Mouse (Mus musculus) MEL (cell line): ENCODE measurements at regions not wholly inside any gene's neighbourhood (a gene's known extent, or its start where the extent isn't known, plus 50 kb on each side); places are given as distances from the start of the nearest gene placed in this dataset.

Experiments used
- CHD1 ChIP-seq: IDR thresholded peaks from 2 replicates; pipeline ENCODE4 v1.6.1; 2012; ENCODE audit warnings: low read depth, mild to moderate bottlenecking, inconsistent platforms, low read length, improper control_type of control experiment
- CTCF ChIP-seq, 3 experiments: IDR thresholded peaks in 2 of 3; conservative IDR thresholded peaks in 1 of 3; 2 replicates each; pipeline ENCODE4 v1.5.1; 2011 to 2012; ENCODE audit warnings: low read length in 3 of 3, low read depth in 2 of 3, mild to moderate bottlenecking in 2 of 3, improper control_type of control experiment in 1 of 3, inconsistent platforms in 1 of 3, mixed read lengths in 1 of 3, moderate library complexity in 1 of 3; ENCODE audit not compliant: control insufficient read depth in 1 of 3, insufficient read depth in 1 of 3, poor library complexity in 1 of 3, severe bottlenecking in 1 of 3
- E2F4 ChIP-seq: IDR thresholded peaks from 2 replicates; pipeline ENCODE4 v1.6.1; 2011; ENCODE audit warnings: low read depth, low read length, improper control_type of control experiment, borderline replicate concordance
- POLR2A ChIP-seq, 2 experiments: IDR thresholded peaks; 2 replicates each; pipeline ENCODE4 v1.6.1; 2011 to 2012; ENCODE audit warnings: low read length in 2 of 2, mild to moderate bottlenecking in 2 of 2, control low read depth in 1 of 2, improper control_type of control experiment in 1 of 2, low read depth in 1 of 2, moderate library complexity in 1 of 2; ENCODE audit not compliant: control insufficient read depth in 1 of 2, insufficient read depth in 1 of 2, poor library complexity in 1 of 2
- POLR2AphosphoS2 ChIP-seq: IDR thresholded peaks from 2 replicates; pipeline ENCODE4 v1.6.1; 2011; ENCODE audit warnings: low read length, improper control_type of control experiment
- TAL1 ChIP-seq: IDR thresholded peaks from 2 replicates; pipeline ENCODE4 v1.6.1; 2012; ENCODE audit warnings: mild to moderate bottlenecking, inconsistent platforms, low read length, moderate library complexity, mixed read lengths
- USF1 ChIP-seq: IDR thresholded peaks from 2 replicates; pipeline ENCODE4 v1.6.1; 2014; ENCODE audit warnings: low read depth, mild to moderate bottlenecking, inconsistent platforms, low read length, improper control_type of control experiment, moderate library complexity
- ZC3H11A ChIP-seq: IDR thresholded peaks from 2 replicates; pipeline ENCODE4 v1.6.1; 2012; ENCODE audit warnings: low read depth, mild to moderate bottlenecking, inconsistent platforms, low read length, improper control_type of control experiment

DNA sequence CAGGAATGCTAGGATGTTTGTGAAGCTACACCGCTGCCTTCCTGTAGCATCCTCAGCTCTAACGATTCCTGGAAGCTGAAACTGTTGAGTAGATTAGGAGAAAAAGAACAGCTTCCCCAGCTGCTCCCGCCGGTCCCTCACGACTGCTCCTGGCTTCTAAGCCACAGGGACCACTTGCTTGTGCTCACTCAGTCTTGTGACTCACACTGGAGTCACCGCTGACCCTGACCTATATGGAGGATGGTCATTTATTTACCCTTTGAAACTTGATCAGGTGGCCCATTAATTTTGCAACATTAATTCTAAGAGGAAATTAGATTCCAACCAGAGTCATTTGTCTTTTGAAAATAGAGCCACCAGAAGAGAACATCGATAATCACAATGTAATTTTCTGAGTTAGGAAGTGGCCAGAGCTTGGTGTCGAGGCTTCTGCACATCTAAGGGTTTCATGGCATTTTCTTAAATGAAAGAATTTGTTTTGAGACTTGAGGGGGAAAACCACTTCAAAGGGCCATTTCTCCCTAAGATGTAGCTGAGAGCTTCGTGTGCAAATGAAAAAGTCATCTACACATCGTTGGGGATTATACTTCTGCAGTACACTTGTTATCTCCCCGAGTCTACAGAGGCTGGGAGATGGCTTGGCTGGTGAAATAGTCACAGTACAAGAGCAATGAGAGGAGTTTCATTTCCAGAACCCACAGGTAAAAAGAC is 153.8 kb upstream of the Runx1 start:
- TF ChIP-seq USF1 = no peak
- no peak for TF ChIP-seq CTCF (IDR thresholded peaks at IDR 0.05 in 2 of 3, conservative IDR thresholded peaks at IDR 0.05 in 1 of 3; ENCODE audit: control insufficient read depth in 1 of 3, insufficient read depth in 1 of 3, low read depth in 2 of 3, low read length in 3 of 3, poor library complexity in 1 of 3, severe bottlenecking in 1 of 3)
- no peak for TF ChIP-seq POLR2A (IDR thresholded peaks at IDR 0.05; ENCODE audit: control insufficient read depth in 1 of 2, insufficient read depth in 1 of 2, low read depth in 1 of 2, low read length in 2 of 2, poor library complexity in 1 of 2)
- no peak for TF ChIP-seq CHD1
- no peak for TF ChIP-seq TAL1
- no peak for TF ChIP-seq E2F4
- TF ChIP-seq ZC3H11A = no peak
- no peak for TF ChIP-seq POLR2AphosphoS2
